In the genomic region with DNA sequence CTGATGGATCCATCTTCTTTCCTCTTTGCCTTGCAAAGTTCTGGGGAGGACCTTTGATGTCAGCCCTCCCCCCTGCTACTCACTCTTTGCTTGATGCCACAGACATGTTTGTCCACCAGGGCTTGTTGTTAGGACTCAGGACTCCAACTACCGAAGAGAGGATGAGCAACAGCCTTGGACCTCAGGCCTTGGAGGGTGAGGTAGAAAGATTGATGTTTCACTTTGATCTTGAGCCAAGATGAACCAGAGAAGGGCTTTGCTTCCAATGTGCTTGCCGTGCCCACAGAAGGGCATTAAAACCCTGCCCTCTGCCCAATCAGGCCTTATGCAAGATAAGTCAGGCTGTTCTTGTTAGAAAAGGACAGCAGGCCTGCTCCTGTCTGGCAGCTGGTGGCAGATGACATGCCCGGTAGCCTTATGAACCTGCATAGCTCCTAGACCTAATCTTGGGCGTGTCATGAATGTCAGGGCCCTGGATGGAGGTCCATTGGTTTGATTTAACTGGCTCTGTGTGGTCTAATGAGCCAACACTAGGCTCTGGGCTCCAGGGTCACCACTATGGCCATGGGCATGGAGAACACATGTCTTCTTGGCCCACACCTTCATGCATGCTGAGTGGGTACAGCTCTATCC, we compare ENCODE assay signal across 17 mouse cellular contexts.
DNase-seq lines count a peak whose midpoint lies in the region; ATAC-seq and TF ChIP-seq lines count a peak whose summit lies in the region.
"Had no signal": no experiment of that assay in that cellular context is flagged by ENCODE, and none has a peak within 500 bp of the region (broad histone marks: within the 10 kb centered on the region; RNA-seq: fewer than 3 reads in every experiment).

No protein-coding gene starts in this region.

- peaks cover 40% of the 10 kb centered on the region for H3K4me1 ChIP-seq in hindbrain, embryonic 13.5 days (replicated peaks)
- peaks cover 34% of the 10 kb centered on the region for H3K4me1 ChIP-seq in hindbrain, embryonic 14.5 days (replicated peaks; ENCODE audit: control insufficient read depth, insufficient read depth, low read length)
- peaks cover 39% of the 10 kb centered on the region for H3K4me1 ChIP-seq in limb, embryonic 10.5 days

- no peak overlapping the region for H3K4me3 ChIP-seq in gastrocnemius, adult 2 months
- H3K4me3 ChIP-seq in hindbrain, embryonic 13.5 days = no peak overlapping the region
- no peak overlapping the region for H3K4me3 ChIP-seq in hindbrain, embryonic 14.5 days (replicated peaks; ENCODE audit: low read length)
- no peak overlapping the region for H3K4me3 ChIP-seq in limb, embryonic 10.5 days
- H3K4me3 ChIP-seq: erythroblast, embryonic 14.5 days; intestine, embryonic 15.5 days; liver, embryonic 13.5 days had no signal

- peak overlapping the region; percentile 16; the same call in 1 of the 2 replicates for H3K27ac ChIP-seq in gastrocnemius, adult 2 months
- H3K27ac ChIP-seq in hindbrain, embryonic 13.5 days = peak overlapping the region; percentile 71; the same call in 1 of the 2 replicates
- H3K27ac ChIP-seq in hindbrain, embryonic 14.5 days = no peak overlapping the region
- H3K27ac ChIP-seq in limb, embryonic 10.5 days = 0 out of 2 replicates have a peak overlapping the region, but pooled peaks have one; percentile 6
- H3K27ac ChIP-seq: intestine, embryonic 15.5 days; kidney, postnatal 0 days; liver, embryonic 13.5 days had no signal

- no peaks in the 10 kb centered on the region for H3K9me3 ChIP-seq in hindbrain, embryonic 13.5 days
- H3K9me3 ChIP-seq in hindbrain, embryonic 14.5 days (ENCODE audit: control insufficient read depth, low read length) = no peaks in the 10 kb centered on the region
- H3K9me3 ChIP-seq in limb, embryonic 10.5 days (replicated peaks) = no peaks in the 10 kb centered on the region
- H3K9me3 ChIP-seq: intestine, embryonic 15.5 days; liver, embryonic 13.5 days had no signal

- no peak for ATAC-seq in hindbrain, embryonic 13.5 days (ENCODE audit: low FRiP score)
- ATAC-seq in hindbrain, embryonic 14.5 days (ENCODE audit: low FRiP score) = no peak
- no peak for ATAC-seq in activated CD4-positive, CD25-positive, alpha-beta regulatory T cell, adult 4 months
- ATAC-seq: Patski had no signal

- no peaks in the 10 kb centered on the region for H3K36me3 ChIP-seq in hindbrain, embryonic 13.5 days
- H3K36me3 ChIP-seq in hindbrain, embryonic 14.5 days (replicated peaks; ENCODE audit: control insufficient read depth, insufficient read depth) = no peaks in the 10 kb centered on the region
- no peaks in the 10 kb centered on the region for H3K36me3 ChIP-seq in limb, embryonic 10.5 days
- H3K36me3 ChIP-seq: intestine, embryonic 15.5 days; liver, embryonic 13.5 days had no signal

- no peak overlapping the region for H3K4me2 ChIP-seq in hindbrain, embryonic 13.5 days
- no peak overlapping the region for H3K4me2 ChIP-seq in hindbrain, embryonic 14.5 days (replicated peaks)
- H3K4me2 ChIP-seq: intestine, embryonic 15.5 days; liver, embryonic 13.5 days had no signal

- intact Hi-C loops in gastrocnemius, adult 2 months (cut with DNase I) = loop anchor here (10.0 kb wide), 1 partner anchor 50 kb away; no protein-coding TSS in a partner anchor
- intact Hi-C loops in left cerebral cortex, postnatal 10 days (cut with DNase I) = no loop called here

- 0 out of 2 replicates have a peak, but pooled peaks cover 4% of the 10 kb centered on the region for H3K27me3 ChIP-seq in hindbrain, embryonic 13.5 days
- H3K27me3 ChIP-seq in hindbrain, embryonic 14.5 days (ENCODE audit: control insufficient read depth, insufficient read depth, low read length) = no peaks in the 10 kb centered on the region
- no peaks in the 10 kb centered on the region for H3K27me3 ChIP-seq in limb, embryonic 10.5 days (ENCODE audit: low read depth, poor library complexity, severe bottlenecking)
- H3K27me3 ChIP-seq: intestine, embryonic 15.5 days; liver, embryonic 13.5 days; Patski had no signal

- DNase-seq in gastrocnemius, adult 2 months = no peak
- DNase-seq in gastrocnemius, adult 8-10 months (ENCODE audit: low spot score in 2 of 2) = no peak
- DNase-seq in hindbrain, embryonic 14.5 days (ENCODE audit: low spot score) = no peak
- DNase-seq in adrenal gland, postnatal 10 days = peak; percentile 67
- no peak for DNase-seq in limb, embryonic 10.5 days (ENCODE audit: low spot score)
- DNase-seq in left cerebral cortex, postnatal 10 days (ENCODE audit: extremely low spot score in 1 of 2, low spot score in 2 of 2) = no peak
- DNase-seq: B cell, adult 2 months; cerebellum, adult 9-11 months; liver, embryonic 13.5 days; right cerebral cortex, postnatal 4 days; thymus, adult 2 months had no signal

- 94% methylated on average over 4 of the region's 4 CpGs for WGBS in hindbrain, embryonic 13.5 days
- WGBS in hindbrain, embryonic 14.5 days = 86% methylated on average over 4 of the region's 4 CpGs
- 89% methylated on average over 4 of the region's 4 CpGs for WGBS in limb, embryonic 10.5 days

- TF ChIP-seq CTCF in gastrocnemius, adult 2 months (IDR thresholded peaks at IDR 0.05) = no peak

- H3K9ac ChIP-seq in hindbrain, embryonic 13.5 days = no peak overlapping the region
- H3K9ac ChIP-seq in hindbrain, embryonic 14.5 days = no peak overlapping the region
- H3K9ac ChIP-seq: intestine, embryonic 15.5 days; liver, embryonic 13.5 days had no signal
